Mouse (Mus musculus): Measurements from ENCODE around the gene Tmem178b. TPM values are rescaled to one million over a fixed set of nuclear protein-coding genes. Genes with fewer than 3 reads are reported as not detected.
A peak's percentile ranks its signal among the peaks of the same experiment; 100 is the strongest.

The Tmem178b gene
- polyA plus RNA-seq, 1 experiment from 2014 or later: 18.2 TPM

DNA sequence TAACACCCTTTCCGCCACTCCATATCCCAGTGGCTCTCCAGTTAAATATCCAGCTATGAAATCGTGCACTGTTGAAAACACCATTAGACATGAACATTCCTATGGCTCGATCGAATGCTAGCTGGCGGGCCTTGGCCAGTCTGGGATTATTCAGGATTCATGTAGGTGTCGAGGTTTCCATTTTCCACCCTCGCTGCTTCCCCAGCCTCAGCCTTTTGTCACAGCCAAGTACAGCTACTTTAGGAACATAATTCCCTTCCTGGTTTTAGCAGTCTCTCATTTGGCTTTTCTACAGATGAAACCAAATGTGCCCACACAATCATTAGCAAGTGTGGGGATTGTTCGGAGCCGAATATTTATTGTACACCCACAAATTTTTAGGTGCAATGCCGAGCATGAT, 239.4 kb downstream of the Tmem178b start:
- 86% methylated on average over 10 of the region's 10 CpGs for WGBS
- H3K4me1 ChIP-seq: peaks cover 14% of the 10 kb centered on the region; the same call in 1 of the 2 replicates
- H3K27me3 ChIP-seq: no peaks in the 10 kb centered on the region
- no peak for ATAC-seq (ENCODE audit: low FRiP score, low read depth)
- H3K9me3 ChIP-seq: no peaks in the 10 kb centered on the region
- no peak overlapping the region for H3K4me3 ChIP-seq
- no peak overlapping the region for H3K27ac ChIP-seq (replicated peaks)
- H3K36me3 ChIP-seq: no peaks in the 10 kb centered on the region
- H3K4me2 ChIP-seq (replicated peaks): no peak overlapping the region
- no peak overlapping the region for H3K9ac ChIP-seq (replicated peaks)

DNA sequence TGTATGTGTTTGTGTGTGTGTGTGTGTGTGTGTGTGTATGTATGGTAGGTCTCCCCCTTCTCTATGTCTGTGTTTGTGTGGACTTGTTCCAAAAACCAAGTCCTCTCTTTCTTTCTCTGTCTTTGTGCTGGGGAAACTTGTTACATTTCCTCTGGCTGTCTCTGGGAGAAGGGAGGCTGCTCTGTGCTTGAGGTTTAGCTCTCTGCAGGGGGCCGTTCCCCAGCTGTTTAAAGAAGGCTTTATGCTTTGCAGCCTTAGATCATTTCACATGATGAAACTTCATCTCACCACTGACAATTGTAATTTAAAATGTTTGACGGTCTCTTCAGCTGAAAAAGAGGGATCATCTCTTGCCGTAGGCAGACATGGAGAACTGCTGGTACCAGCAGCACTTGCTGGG, 243.2 kb downstream of the Tmem178b start:
- H3K9ac ChIP-seq (replicated peaks): no peak overlapping the region
- H3K27me3 ChIP-seq: no peaks in the 10 kb centered on the region
- no peak for ATAC-seq (ENCODE audit: low FRiP score, low read depth)
- no peak overlapping the region for H3K4me3 ChIP-seq
- H3K4me2 ChIP-seq (replicated peaks): no peak overlapping the region
- no peaks in the 10 kb centered on the region for H3K9me3 ChIP-seq
- 46% methylated on average over 3 of the region's 3 CpGs for WGBS
- H3K4me1 ChIP-seq: peaks cover 14% of the 10 kb centered on the region; the same call in 1 of the 2 replicates
- no peak overlapping the region for H3K27ac ChIP-seq (replicated peaks)
- no peaks in the 10 kb centered on the region for H3K36me3 ChIP-seq

DNA sequence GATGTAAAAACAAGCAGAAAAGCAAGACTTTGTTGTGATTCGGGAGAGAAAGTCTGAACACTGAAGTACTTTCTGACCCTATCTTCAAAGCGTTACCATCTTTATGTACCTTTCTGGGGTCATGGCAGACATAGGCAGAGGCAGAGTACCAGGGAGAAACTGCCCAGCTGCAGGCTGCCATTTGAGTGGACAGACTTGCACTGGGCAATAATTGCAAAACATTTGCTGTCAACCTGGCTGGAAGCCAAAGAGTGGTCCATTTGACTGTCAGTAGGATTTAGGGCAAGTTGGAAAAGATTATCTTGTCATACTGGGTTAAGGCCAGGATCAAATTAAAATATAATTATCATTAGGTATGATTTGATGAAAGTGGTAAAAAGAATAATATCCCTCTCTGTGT, 247.1 kb downstream of the Tmem178b start:
- no peak overlapping the region for H3K9ac ChIP-seq (replicated peaks)
- H3K27ac ChIP-seq (replicated peaks): no peak overlapping the region
- H3K4me2 ChIP-seq (replicated peaks): no peak overlapping the region
- ATAC-seq (ENCODE audit: low FRiP score, low read depth): no peak
- 62% methylated on average over 2 of the region's 2 CpGs for WGBS
- H3K4me1 ChIP-seq: peaks cover 24% of the 10 kb centered on the region
- no peaks in the 10 kb centered on the region for H3K36me3 ChIP-seq
- no peaks in the 10 kb centered on the region for H3K27me3 ChIP-seq
- no peaks in the 10 kb centered on the region for H3K9me3 ChIP-seq
- H3K4me3 ChIP-seq: no peak overlapping the region

DNA sequence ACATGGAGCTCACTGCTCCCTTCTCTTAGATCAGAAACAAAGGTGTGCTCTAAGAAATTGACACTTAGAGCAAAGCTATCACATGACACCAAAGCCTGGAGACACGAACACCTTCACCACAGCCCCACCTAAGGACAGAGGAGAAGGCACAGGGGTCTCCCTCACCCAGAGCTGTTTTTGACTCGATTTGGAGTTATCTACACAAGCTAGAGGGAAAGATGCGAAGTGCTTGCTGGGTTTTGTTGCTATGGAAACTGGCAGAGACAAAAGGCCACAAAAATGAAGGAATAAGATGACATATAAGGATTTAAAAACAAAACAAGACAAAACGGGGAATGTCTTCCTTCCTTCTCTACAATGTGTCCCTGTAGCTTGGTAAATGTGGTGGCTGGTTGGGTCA, 248.4 kb downstream of the Tmem178b start:
- Histone ChIP-seq H3K27me3 (no peaks in the 10 kb centered on the region), H3K9ac (replicated peaks) (no peak overlapping the region), H3K4me2 (replicated peaks) (no peak overlapping the region), H3K27ac (replicated peaks) (no peak overlapping the region), H3K4me1 (peaks cover 20% of the 10 kb centered on the region), H3K4me3 (no peak overlapping the region), H3K9me3 (no peaks in the 10 kb centered on the region), H3K36me3 (no peaks in the 10 kb centered on the region)
- ATAC-seq (ENCODE audit: low FRiP score, low read depth): no peak
- 43% methylated on average over 4 of the region's 4 CpGs for WGBS

DNA sequence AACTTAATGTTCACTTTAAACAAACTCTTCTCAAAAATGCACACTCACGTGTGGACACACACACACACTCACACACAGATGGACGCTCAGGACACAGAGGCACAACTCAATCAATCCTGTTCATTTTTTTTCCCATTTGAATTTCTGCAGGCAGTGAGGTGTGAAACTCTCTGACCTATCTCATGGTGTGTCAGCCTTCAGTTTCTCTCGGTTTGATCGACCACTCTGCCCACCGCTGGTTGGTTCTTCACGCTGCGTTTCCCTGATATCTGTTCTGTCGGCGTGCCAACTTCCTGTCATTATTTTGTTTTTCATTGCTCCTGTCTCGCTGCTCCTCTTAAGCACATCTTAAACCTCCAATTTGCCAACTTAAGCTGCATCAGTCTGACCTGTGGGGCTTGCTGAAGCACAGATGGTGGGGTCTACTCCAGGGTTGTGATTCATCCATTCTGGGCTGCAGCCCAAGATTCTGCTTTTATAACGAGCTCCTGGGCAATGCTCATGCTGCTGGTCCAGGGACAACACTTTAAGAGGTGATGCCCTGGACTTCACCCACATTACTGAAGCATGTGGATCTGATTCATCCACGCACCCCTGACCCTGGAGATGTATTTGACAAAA, 250.1 kb downstream of the Tmem178b start:
- no peak overlapping the region for H3K27ac ChIP-seq (replicated peaks)
- ATAC-seq (ENCODE audit: low FRiP score, low read depth): no peak
- H3K9me3 ChIP-seq: no peaks in the 10 kb centered on the region
- peaks cover 19% of the 10 kb centered on the region for H3K4me1 ChIP-seq
- H3K4me2 ChIP-seq (replicated peaks): no peak overlapping the region
- no peak overlapping the region for H3K4me3 ChIP-seq
- WGBS: 84% methylated on average over 12 of the region's 12 CpGs
- H3K27me3 ChIP-seq: no peaks in the 10 kb centered on the region
- H3K9ac ChIP-seq (replicated peaks): no peak overlapping the region
- H3K36me3 ChIP-seq: no peaks in the 10 kb centered on the region

DNA sequence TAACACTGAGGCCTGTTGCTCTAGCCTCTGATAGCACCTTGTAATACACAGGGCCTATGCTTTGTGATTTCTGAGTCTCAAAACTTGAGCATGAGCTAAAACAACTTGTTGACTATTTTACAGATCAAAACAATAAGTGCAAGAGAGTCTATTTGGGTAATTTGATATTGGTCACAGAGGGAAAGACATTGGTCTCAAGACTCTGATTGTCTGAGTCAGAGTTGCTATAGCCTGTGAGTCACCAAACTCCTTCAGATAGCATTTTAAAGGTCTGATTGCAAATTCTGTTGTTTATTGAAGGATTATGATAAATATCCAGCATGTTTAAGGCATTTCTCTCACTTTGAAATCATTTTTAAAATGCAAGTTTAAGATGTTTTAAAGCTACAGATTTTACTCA, 250.9 kb downstream of the Tmem178b start:
- Histone ChIP-seq H3K27me3 (no peaks in the 10 kb centered on the region), H3K27ac (replicated peaks) (no peak overlapping the region), H3K36me3 (no peaks in the 10 kb centered on the region), H3K4me2 (replicated peaks) (no peak overlapping the region), H3K4me1 (peaks cover 19% of the 10 kb centered on the region), H3K9me3 (no peaks in the 10 kb centered on the region), H3K4me3 (no peak overlapping the region), H3K9ac (replicated peaks) (no peak overlapping the region)
- no peak for ATAC-seq (ENCODE audit: low FRiP score, low read depth)

DNA sequence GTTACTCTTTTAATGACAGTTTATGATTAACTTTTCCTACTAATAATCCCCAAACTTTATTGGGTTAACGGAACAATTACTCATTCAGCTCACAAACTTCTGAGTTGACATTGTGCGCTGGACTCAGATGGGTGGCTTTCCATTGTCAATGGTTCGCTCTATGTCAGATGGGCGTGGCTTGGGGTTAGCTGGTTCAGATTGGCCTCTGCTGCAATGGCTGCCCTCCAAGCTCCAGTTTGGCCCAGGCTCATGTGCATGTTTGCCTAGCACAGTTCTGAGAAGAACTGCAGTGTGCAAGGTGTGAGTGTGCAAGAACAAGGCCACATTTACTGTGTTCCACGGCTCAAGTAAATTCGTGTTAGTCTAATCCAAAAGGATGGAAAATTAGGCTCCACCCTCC, 255.6 kb downstream of the Tmem178b start:
- H3K27me3 ChIP-seq: no peaks in the 10 kb centered on the region
- no peak overlapping the region for H3K4me3 ChIP-seq
- no peaks in the 10 kb centered on the region for H3K4me1 ChIP-seq
- no peak overlapping the region for H3K27ac ChIP-seq (replicated peaks)
- H3K4me2 ChIP-seq (replicated peaks): no peak overlapping the region
- no peak overlapping the region for H3K9ac ChIP-seq (replicated peaks)
- WGBS: 89% methylated on average over 6 of the region's 6 CpGs
- ATAC-seq (ENCODE audit: low FRiP score, low read depth): no peak
- H3K36me3 ChIP-seq: no peaks in the 10 kb centered on the region
- H3K9me3 ChIP-seq: no peaks in the 10 kb centered on the region

DNA sequence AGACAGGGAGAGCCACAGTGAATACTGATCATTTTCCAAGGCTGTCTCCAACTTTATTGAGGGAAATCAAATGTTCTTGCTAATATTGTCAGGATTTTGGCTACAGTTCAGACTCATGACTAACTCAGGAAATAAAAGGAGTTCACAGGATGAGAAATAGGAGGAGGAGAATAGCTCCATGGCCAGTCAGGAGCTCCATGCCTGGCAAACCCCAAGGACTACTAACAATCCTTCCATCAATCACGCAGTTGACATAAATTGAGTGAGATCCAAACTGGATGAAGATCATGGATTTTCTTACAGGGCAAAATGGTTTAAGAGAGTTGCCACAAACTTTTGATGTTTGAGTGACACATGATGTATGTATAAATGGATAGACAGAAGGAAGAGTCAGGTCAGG, 258.9 kb downstream of the Tmem178b start:
- WGBS: 86% methylated on average over 1 of the region's 1 CpGs
- H3K9me3 ChIP-seq: no peaks in the 10 kb centered on the region
- no peak for ATAC-seq (ENCODE audit: low FRiP score, low read depth)
- H3K27ac ChIP-seq (replicated peaks): no peak overlapping the region
- no peak overlapping the region for H3K9ac ChIP-seq (replicated peaks)
- 0 out of 2 replicates have a peak, but pooled peaks cover 6% of the 10 kb centered on the region for H3K4me1 ChIP-seq
- H3K27me3 ChIP-seq: no peaks in the 10 kb centered on the region
- H3K36me3 ChIP-seq: no peaks in the 10 kb centered on the region
- no peak overlapping the region for H3K4me3 ChIP-seq
- H3K4me2 ChIP-seq (replicated peaks): no peak overlapping the region

DNA sequence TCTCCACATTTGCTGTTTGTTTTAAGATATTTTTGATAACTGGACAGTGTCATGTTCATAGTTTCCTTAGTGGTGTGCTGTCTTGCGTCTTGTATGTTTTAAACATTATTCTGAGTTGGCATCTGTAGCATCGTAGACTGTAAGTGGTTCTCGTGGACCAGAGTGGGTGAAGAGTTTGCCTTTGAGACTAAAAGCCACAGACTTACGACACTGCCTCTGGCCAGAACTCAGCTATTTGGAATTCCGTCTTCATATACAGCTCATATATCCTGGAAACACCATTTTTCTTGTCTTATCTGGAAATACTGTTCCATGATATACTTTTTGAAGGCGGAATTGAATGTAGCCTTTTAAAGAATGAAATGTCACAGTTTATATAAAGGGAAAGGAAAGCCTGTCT, 260.4 kb downstream of the Tmem178b start:
- Histone ChIP-seq H3K9me3 (no peaks in the 10 kb centered on the region), H3K36me3 (no peaks in the 10 kb centered on the region)

DNA sequence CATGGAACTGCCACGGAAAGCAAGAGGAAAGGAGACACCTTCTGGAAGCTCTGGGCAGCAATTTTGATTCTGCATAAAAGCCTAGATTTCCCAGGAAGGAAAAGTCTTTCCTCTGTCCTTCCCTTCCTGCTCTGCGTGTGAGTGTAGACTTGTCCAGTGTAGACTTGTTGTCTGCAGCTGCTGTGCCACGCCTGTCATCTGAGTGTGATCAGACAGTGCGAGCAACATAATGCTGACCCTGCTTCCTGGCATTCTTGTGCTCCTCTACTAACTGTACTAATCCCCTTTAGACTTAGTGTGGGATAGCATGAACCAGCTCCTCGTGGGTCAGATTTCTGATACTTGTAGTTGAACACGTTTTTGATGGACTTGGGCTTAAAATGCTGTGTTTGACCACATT, 262.6 kb downstream of the Tmem178b start:
- Histone ChIP-seq H3K27me3 (no peaks in the 10 kb centered on the region), H3K4me1 (peaks cover 20% of the 10 kb centered on the region), H3K4me3 (no peak overlapping the region), H3K27ac (replicated peaks) (no peak overlapping the region), H3K9me3 (no peaks in the 10 kb centered on the region), H3K4me2 (replicated peaks) (no peak overlapping the region), H3K36me3 (no peaks in the 10 kb centered on the region), H3K9ac (replicated peaks) (no peak overlapping the region)
- WGBS: 84% methylated on average over 6 of the region's 6 CpGs
- ATAC-seq (ENCODE audit: low FRiP score, low read depth): no peak

More for the DNA sequence above, 260.4 kb downstream of the Tmem178b start:
- peaks cover 20% of the 10 kb centered on the region for H3K4me1 ChIP-seq
- no peak overlapping the region for H3K27ac ChIP-seq (replicated peaks)
- no peak for ATAC-seq (ENCODE audit: low FRiP score, low read depth)
- no peak overlapping the region for H3K4me2 ChIP-seq (replicated peaks)
- H3K4me3 ChIP-seq: no peak overlapping the region
- WGBS: 93% methylated on average over 6 of the region's 6 CpGs
- H3K27me3 ChIP-seq: no peaks in the 10 kb centered on the region
- no peak overlapping the region for H3K9ac ChIP-seq (replicated peaks)

DNA sequence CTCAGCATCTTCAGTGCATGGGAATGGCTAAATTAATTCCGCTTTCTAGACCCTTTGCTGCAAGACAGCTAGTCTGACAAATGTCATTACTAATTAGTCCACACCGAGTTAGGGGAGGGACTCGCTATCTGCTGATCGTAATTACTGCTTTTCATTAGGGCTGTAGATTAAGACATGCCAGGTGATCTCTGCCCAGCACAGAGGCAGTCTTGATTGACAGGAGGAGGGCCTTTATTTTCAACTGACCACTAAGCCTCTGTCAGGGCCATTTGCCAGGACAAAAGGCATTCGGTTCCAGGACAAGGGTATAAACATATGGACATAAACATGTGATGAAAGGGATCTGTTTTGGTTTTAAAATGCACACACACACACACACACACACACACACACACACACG, 264.3 kb downstream of the Tmem178b start:
- Histone ChIP-seq H3K4me3 (no peak overlapping the region), H3K4me1 (peaks cover 20% of the 10 kb centered on the region), H3K4me2 (replicated peaks) (no peak overlapping the region), H3K36me3 (no peaks in the 10 kb centered on the region), H3K9ac (replicated peaks) (no peak overlapping the region), H3K27me3 (no peaks in the 10 kb centered on the region), H3K9me3 (no peaks in the 10 kb centered on the region), H3K27ac (replicated peaks) (peak overlapping the region; percentile 66; the same call in 1 of the 2 replicates)
- ATAC-seq (ENCODE audit: low FRiP score, low read depth): peak; percentile 68; the same call in 1 of the 2 replicates
- 49% methylated on average over 6 of the region's 6 CpGs for WGBS

DNA sequence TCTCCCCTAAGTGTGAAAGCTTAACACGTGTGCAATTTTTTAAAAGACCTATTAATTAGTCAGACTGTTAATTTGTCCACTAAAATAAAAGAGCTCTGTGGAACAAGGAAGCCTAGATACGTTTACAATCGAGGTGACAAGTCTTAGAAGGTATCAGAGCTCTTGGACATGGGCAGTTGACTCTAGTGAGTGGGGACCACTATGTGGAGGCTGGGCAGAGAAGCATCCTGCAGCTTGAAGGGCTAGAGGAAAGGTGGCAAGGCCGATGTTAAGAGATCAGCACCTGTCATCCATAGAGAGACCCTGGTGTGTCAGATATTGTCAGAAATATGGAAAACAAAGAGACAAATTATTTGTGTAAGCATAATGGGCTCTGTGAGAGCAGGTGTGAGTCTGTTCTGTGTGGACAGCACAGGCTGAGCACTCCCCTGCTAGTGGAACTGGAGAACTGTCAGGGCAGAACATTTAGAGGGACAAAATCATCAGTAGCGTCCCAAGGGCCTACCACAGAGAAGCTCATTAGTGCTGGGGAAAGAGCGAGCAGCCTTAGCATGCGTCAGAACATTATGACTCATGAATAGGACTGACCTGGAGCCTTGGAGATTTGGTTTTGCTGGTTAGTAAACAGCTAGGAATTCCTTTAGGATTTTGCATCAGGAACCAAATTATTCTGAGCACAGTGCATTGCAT, 264.9 kb downstream of the Tmem178b start:
- Histone ChIP-seq H3K36me3 (no peaks in the 10 kb centered on the region), H3K4me1 (peaks cover 20% of the 10 kb centered on the region), H3K4me3 (no peak overlapping the region), H3K27me3 (no peaks in the 10 kb centered on the region), H3K27ac (replicated peaks) (peak overlapping the region; percentile 66), H3K9ac (replicated peaks) (no peak overlapping the region), H3K4me2 (replicated peaks) (no peak overlapping the region), H3K9me3 (no peaks in the 10 kb centered on the region)
- peak; percentile 73 for ATAC-seq (ENCODE audit: low FRiP score, low read depth)
- WGBS: 62% methylated on average over 7 of the region's 7 CpGs

Measured in midbrain, embryonic 12.5 days (tissue).